Mouse (Mus musculus) G1E (cell line): ENCODE data around the gene Aloxe3. TPM values are rescaled to one million over a fixed set of nuclear protein-coding genes. Genes with fewer than 3 reads are reported as not detected.
A peak's percentile ranks its signal among the peaks of the same experiment; 100 is the strongest.

Experiments
- ATAC-seq: 2 replicates; pipeline ENCODE4 v1.8.0; 2016; ENCODE audit warnings: mild to moderate bottlenecking; ENCODE audit not compliant: insufficient number of reproducible peaks, poor library complexity, low FRiP score, severe bottlenecking; ENCODE audit errors: extremely low read depth
- DNase-seq: peaks from one replicate; pipeline ENCODE4 v3.0.0; 2012; ENCODE audit warnings: low spot score
- H3K27me3 ChIP-seq: 2 replicates; pipeline ENCODE4 v1.6.1; 2012; ENCODE audit warnings: mild to moderate bottlenecking, low read length, inconsistent platforms; ENCODE audit not compliant: insufficient read depth
- H3K36me3 ChIP-seq: replicated peaks from 2 replicates; pipeline ENCODE3; 2012; ENCODE audit warnings: mild to moderate bottlenecking, inconsistent platforms
- H3K4me1 ChIP-seq: 2 replicates; pipeline ENCODE4 v1.6.1; 2012; ENCODE audit warnings: low read depth, low read length, inconsistent platforms, mixed read lengths; ENCODE audit not compliant: insufficient read depth
- H3K4me3 ChIP-seq: 2 replicates; pipeline ENCODE4 v1.5.1; 2012; ENCODE audit warnings: low read depth, mild to moderate bottlenecking, inconsistent platforms, low read length, moderate library complexity, mixed read lengths
- H3K9me3 ChIP-seq: replicated peaks from 2 replicates; pipeline ENCODE4 v1.6.1; 2012; ENCODE audit warnings: inconsistent platforms
- CTCF ChIP-seq: IDR thresholded peaks from 2 replicates; pipeline ENCODE4 v1.5.1; 2012; ENCODE audit warnings: low read depth, low read length, inconsistent platforms, mixed read lengths
- GATA1 ChIP-seq: IDR thresholded peaks from 2 replicates; pipeline ENCODE4 v1.6.1; 2012; ENCODE audit warnings: borderline replicate concordance, low read length, inconsistent platforms, mixed read lengths
- GATA2 ChIP-seq: IDR thresholded peaks from 2 replicates; pipeline ENCODE4 v1.6.1; 2012; ENCODE audit warnings: low read depth, low read length, inconsistent platforms, borderline replicate concordance
- POLR2AphosphoS5 ChIP-seq: IDR thresholded peaks from 2 replicates; pipeline ENCODE4 v1.6.1; 2012; ENCODE audit warnings: low read depth, low read length, inconsistent platforms; ENCODE audit not compliant: insufficient replicate concordance
- TAL1 ChIP-seq: conservative IDR thresholded peaks from 2 replicates; pipeline ENCODE4 v1.6.1; 2012; ENCODE audit warnings: low read depth, low read length, inconsistent platforms, mixed read lengths
- polyA plus RNA-seq: library from polyadenylated mRNA; stranded (reverse); fragments of >175 nt; gene quantifications from 2 replicates; pipeline ENCODE4 v1.2.3, GENCODE M21; 2012
- total RNA-seq, 2 experiments: library from RNA; stranded (forward) in 1 of 2; stranded (reverse) in 1 of 2; fragments of 200-1000 nt in 1 of 2; fragments of >200 nt in 1 of 2; fragmentation: Nextera tagmentation in 1 of 2; gene quantifications; 2 replicates each; pipeline ENCODE4 v1.2.3; 2014 to 2017

Aloxe3 gene
- total and polyA plus RNA-seq, 3 experiments: 0.16 TPM; not detected in 2

DNA sequence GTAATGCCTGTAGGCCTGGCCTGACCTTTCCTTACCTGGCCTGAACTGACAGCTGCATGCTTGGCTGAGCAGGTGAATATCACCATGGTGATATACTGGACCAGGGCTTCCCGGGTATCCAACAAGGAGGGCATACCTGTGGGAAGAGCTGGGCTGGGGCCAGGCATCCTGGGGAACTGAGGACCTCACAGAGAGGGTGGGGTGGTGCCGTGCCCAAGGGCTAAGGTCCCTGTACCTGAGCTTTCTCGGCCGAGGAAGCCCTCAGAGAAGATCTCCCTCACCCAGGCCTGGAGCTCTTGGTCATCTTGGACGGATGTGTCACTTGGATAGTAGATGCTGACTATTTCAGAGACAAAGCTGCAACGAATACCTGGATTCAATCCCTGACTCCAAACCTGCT lies 60.2 kb downstream of the Aloxe3 start:
- H3K4me1 ChIP-seq: peaks cover 3% of the 10 kb centered on the region; the same call in 1 of the 2 replicates
- DNase-seq (no peak), ATAC-seq (no peak)
- H3K36me3 ChIP-seq: no peaks in the 10 kb centered on the region
- TF ChIP-seq GATA1 (no peak), GATA2 (no peak), POLR2AphosphoS5 (no peak), TAL1 (no peak), CTCF (no peak)
- no peaks in the 10 kb centered on the region for H3K9me3 ChIP-seq
- H3K27me3 ChIP-seq: peaks cover 34% of the 10 kb centered on the region; the same call in 1 of the 2 replicates
- H3K4me3 ChIP-seq: no peak overlapping the region

DNA sequence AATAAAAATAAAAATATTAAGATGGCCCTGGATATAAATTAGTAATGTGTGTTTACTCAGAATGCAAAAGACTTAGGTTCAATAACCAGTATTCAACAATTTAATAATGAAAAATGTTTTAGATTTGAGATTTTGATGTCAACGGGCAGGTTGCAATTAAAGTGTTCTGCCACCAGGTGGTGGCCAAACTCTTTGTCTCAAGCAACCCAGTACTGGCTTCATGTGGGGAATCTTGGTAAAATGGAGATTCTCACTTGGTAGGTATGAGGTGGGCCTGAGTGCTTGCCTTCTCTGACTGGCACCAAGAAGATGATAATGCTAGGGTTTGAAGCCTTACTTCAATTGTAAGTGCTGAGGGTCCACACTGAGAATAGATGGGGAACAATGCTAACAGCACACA lies 67.1 kb downstream of the Aloxe3 start:
- TF ChIP-seq POLR2AphosphoS5 (no peak), CTCF (peak; percentile 14; the same call in 1 of the 2 replicates), TAL1 (no peak)
- Histone ChIP-seq H3K36me3 (no peaks in the 10 kb centered on the region), H3K4me3 (no peak overlapping the region), H3K4me1 (peaks cover 3% of the 10 kb centered on the region; the same call in 1 of the 2 replicates), H3K27me3 (peaks cover 37% of the 10 kb centered on the region), H3K9me3 (no peaks in the 10 kb centered on the region)
- ATAC-seq: no peak
- peak; percentile 30 for DNase-seq

- Histone ChIP-seq H3K9me3 (no peaks in the 10 kb centered on the region), H3K36me3 (no peaks in the 10 kb centered on the region), H3K4me1 (no peaks in the 10 kb centered on the region; the same call in 1 of the 2 replicates), H3K4me3 (no peak overlapping the region), H3K27me3 (peaks cover 39% of the 10 kb centered on the region)
- ATAC-seq (no peak), DNase-seq (no peak)
- TF ChIP-seq CTCF (no peak), GATA2 (no peak), GATA1 (no peak), POLR2AphosphoS5 (no peak), TAL1 (no peak)
These were observed 71.1 kb downstream of the Aloxe3 start for GRCm38 (mm10) chr11:69196766-69197165.

DNA sequence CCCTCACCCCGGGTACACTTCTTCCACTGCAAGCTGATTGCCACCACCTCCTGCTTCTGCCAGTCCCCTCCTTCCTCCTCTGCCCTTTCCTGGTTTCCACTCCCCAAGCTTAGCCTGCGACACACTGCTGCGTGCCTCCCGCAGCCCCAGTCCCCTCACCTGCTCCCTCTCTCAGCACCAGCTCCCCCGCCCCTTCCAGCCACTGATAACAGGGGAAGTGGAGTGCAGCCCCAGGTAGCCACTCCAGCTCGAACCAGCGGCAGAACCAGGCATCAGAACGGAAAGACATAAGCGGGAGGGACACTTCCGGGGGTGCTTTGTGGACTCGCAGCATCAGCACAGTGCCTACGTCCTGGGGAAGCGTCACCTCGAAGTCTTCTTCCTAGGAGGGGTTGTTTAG lies 71.5 kb downstream of the Aloxe3 start:
- Histone ChIP-seq H3K9me3 (no peaks in the 10 kb centered on the region), H3K4me3 (no peak overlapping the region), H3K36me3 (no peaks in the 10 kb centered on the region), H3K4me1 (no peaks in the 10 kb centered on the region; the same call in 1 of the 2 replicates), H3K27me3 (peaks cover 42% of the 10 kb centered on the region)
- ATAC-seq (no peak), DNase-seq (no peak)
- TF ChIP-seq GATA1: no peak
- no peak for TF ChIP-seq CTCF
- no peak for TF ChIP-seq TAL1
- no peak for TF ChIP-seq GATA2
- TF ChIP-seq POLR2AphosphoS5: no peak

DNA sequence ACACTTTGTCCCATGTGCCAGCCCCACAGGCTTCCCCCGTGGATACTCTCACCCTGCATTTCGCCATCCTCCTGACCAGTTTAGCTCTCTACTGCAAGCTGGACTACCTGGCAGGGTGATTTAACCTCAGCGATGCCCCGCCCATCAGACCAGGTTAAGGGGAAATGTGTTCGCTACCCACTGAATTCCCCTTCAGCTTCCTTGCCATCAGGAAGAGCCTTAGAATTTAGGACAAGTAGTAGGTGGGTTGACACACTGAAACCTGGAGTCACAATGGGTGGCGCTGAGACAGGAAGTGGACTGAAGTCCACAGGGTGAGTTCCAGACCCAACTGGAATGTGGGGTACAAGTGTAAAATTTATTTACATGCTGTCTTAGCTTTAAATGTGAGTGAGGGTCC lies 72.0 kb downstream of the Aloxe3 start, which contains the start of gene Alox8:
Gene Alox8 (minus strand): TSS at position 101 of the 400 bp plus-strand sequence.
- Histone ChIP-seq H3K9me3 (no peaks in the 10 kb centered on the region), H3K4me1 (no peaks in the 10 kb centered on the region; the same call in 1 of the 2 replicates), H3K27me3 (peaks cover 48% of the 10 kb centered on the region), H3K4me3 (no peak within 1 kb of the TSS), H3K36me3 (no peaks in the 10 kb centered on the region)
- ATAC-seq (no peak), DNase-seq (no peak)
- no peak for TF ChIP-seq POLR2AphosphoS5
- TF ChIP-seq CTCF: no peak
- no peak for TF ChIP-seq GATA2
- no peak for TF ChIP-seq GATA1
- TF ChIP-seq TAL1: no peak

Other genes starting within 250 kb of the Aloxe3 start
Only the 20 nearest of the 23 such genes appear.
- gene Odf4, start 198.8 kb upstream of the Aloxe3 start, total RNA-seq (2014; fragmentation: Nextera tagmentation): not detected in 2 replicates
- not detected in 2 replicates for gene Odf4, start 198.8 kb upstream of the Aloxe3 start, total RNA-seq (2017)
- gene Odf4, start 198.8 kb upstream of the Aloxe3 start, polyA plus RNA-seq: not detected in 2 replicates
- gene Arhgef15, start 168.4 kb upstream of the Aloxe3 start, total RNA-seq (2014; fragmentation: Nextera tagmentation): not detected in 2 replicates
- 0.12 and 0.22 TPM in 2 replicates for gene Arhgef15, start 168.4 kb upstream of the Aloxe3 start, total RNA-seq (2017)
- gene Arhgef15, start 168.4 kb upstream of the Aloxe3 start, polyA plus RNA-seq: not detected in 2 replicates
- gene Slc25a35, start 157.8 kb upstream of the Aloxe3 start, total RNA-seq (2014; fragmentation: Nextera tagmentation): 5.2 and 5.8 TPM in 2 replicates
- gene Slc25a35, start 157.8 kb upstream of the Aloxe3 start, total RNA-seq (2017): 0.93 and 1.1 TPM in 2 replicates
- gene Slc25a35, start 157.8 kb upstream of the Aloxe3 start, polyA plus RNA-seq: 1.2 and 1.3 TPM in 2 replicates
- gene Rangrf, start 150.7 kb upstream of the Aloxe3 start, total RNA-seq (2014; fragmentation: Nextera tagmentation): 16.1 and 21.8 TPM in 2 replicates
- 16.2 and 18.4 TPM in 2 replicates for gene Rangrf, start 150.7 kb upstream of the Aloxe3 start, total RNA-seq (2017)
- 7.8 and 8.1 TPM in 2 replicates for gene Rangrf, start 150.7 kb upstream of the Aloxe3 start, polyA plus RNA-seq
- gene Pfas, start 117.4 kb upstream of the Aloxe3 start, total RNA-seq (2014; fragmentation: Nextera tagmentation): 83.4 and 107 TPM in 2 replicates
- 34.4 and 36.2 TPM in 2 replicates for gene Pfas, start 117.4 kb upstream of the Aloxe3 start, total RNA-seq (2017)
- gene Pfas, start 117.4 kb upstream of the Aloxe3 start, polyA plus RNA-seq: 41.3 and 62.8 TPM in 2 replicates
- 83.8 and 96.5 TPM in 2 replicates for gene Ctc1, start 110.0 kb upstream of the Aloxe3 start, total RNA-seq (2014; fragmentation: Nextera tagmentation)
- 15.2 and 19.9 TPM in 2 replicates for gene Ctc1, start 110.0 kb upstream of the Aloxe3 start, total RNA-seq (2017)
- gene Ctc1, start 110.0 kb upstream of the Aloxe3 start, polyA plus RNA-seq: 73.4 and 104 TPM in 2 replicates
- gene Aurkb, start 80.2 kb upstream of the Aloxe3 start, total RNA-seq (2014; fragmentation: Nextera tagmentation): 176 and 241 TPM in 2 replicates
- gene Aurkb, start 80.2 kb upstream of the Aloxe3 start, total RNA-seq (2017): 117 and 133 TPM in 2 replicates
- 296 TPM in 2 replicates for gene Aurkb, start 80.2 kb upstream of the Aloxe3 start, polyA plus RNA-seq
- gene Borcs6, start 66.2 kb upstream of the Aloxe3 start, total RNA-seq (2014; fragmentation: Nextera tagmentation): 5.3 and 6.4 TPM in 2 replicates
- gene Borcs6, start 66.2 kb upstream of the Aloxe3 start, total RNA-seq (2017): 6.1 and 8.2 TPM in 2 replicates
- 25.9 and 37.4 TPM in 2 replicates for gene Borcs6, start 66.2 kb upstream of the Aloxe3 start, polyA plus RNA-seq
- gene Tmem107, start 55.1 kb upstream of the Aloxe3 start, total RNA-seq (2014; fragmentation: Nextera tagmentation): 28.3 and 38.2 TPM in 2 replicates
- 17.2 and 34.2 TPM in 2 replicates for gene Tmem107, start 55.1 kb upstream of the Aloxe3 start, total RNA-seq (2017)
- 70.8 and 77.9 TPM in 2 replicates for gene Tmem107, start 55.1 kb upstream of the Aloxe3 start, polyA plus RNA-seq
- gene Vamp2, start 37.4 kb upstream of the Aloxe3 start, total RNA-seq (2014; fragmentation: Nextera tagmentation): 98.4 and 104 TPM in 2 replicates
- 4.4 and 5.8 TPM in 2 replicates for gene Vamp2, start 37.4 kb upstream of the Aloxe3 start, total RNA-seq (2017)
- gene Vamp2, start 37.4 kb upstream of the Aloxe3 start, polyA plus RNA-seq: 31.8 and 32.8 TPM in 2 replicates
- 55.2 and 55.5 TPM in 2 replicates for gene Per1, start 30.7 kb upstream of the Aloxe3 start, total RNA-seq (2014; fragmentation: Nextera tagmentation)
- 8.9 TPM in 2 replicates for gene Per1, start 30.7 kb upstream of the Aloxe3 start, total RNA-seq (2017)
- 40.6 TPM in 2 replicates for gene Per1, start 30.7 kb upstream of the Aloxe3 start, polyA plus RNA-seq
- gene Hes7, start 5.5 kb upstream of the Aloxe3 start, total RNA-seq (2014; fragmentation: Nextera tagmentation): 0.53 TPM in 1 of 2 replicates, not detected in the other
- gene Hes7, start 5.5 kb upstream of the Aloxe3 start, total RNA-seq (2017): 0.22 TPM in 1 of 2 replicates, not detected in the other
- 1.2 and 2.0 TPM in 2 replicates for gene Hes7, start 5.5 kb upstream of the Aloxe3 start, polyA plus RNA-seq
- gene 9130213A22Rik, start 3.3 kb upstream of the Aloxe3 start, total RNA-seq (2014; fragmentation: Nextera tagmentation): 1.4 TPM in 2 replicates
- 0.17 and 0.82 TPM in 2 replicates for gene 9130213A22Rik, start 3.3 kb upstream of the Aloxe3 start, total RNA-seq (2017)
- 0.10 and 0.25 TPM in 2 replicates for gene 9130213A22Rik, start 3.3 kb upstream of the Aloxe3 start, polyA plus RNA-seq
- not detected in 2 replicates for gene Alox12b, start 31.1 kb downstream of the Aloxe3 start, total RNA-seq (2014; fragmentation: Nextera tagmentation)
- gene Alox12b, start 31.1 kb downstream of the Aloxe3 start, total RNA-seq (2017): not detected in 2 replicates
- not detected in 2 replicates for gene Alox12b, start 31.1 kb downstream of the Aloxe3 start, polyA plus RNA-seq
- not detected in 2 replicates for gene Alox8, start 71.9 kb downstream of the Aloxe3 start, total RNA-seq (2014; fragmentation: Nextera tagmentation)
- 0.06 and 0.49 TPM in 2 replicates for gene Alox8, start 71.9 kb downstream of the Aloxe3 start, total RNA-seq (2017)
- not detected in 2 replicates for gene Alox8, start 71.9 kb downstream of the Aloxe3 start, polyA plus RNA-seq
- not detected in 2 replicates for gene Gucy2e, start 111.1 kb downstream of the Aloxe3 start, total RNA-seq (2014; fragmentation: Nextera tagmentation)
- 0.05 and 0.06 TPM in 2 replicates for gene Gucy2e, start 111.1 kb downstream of the Aloxe3 start, total RNA-seq (2017)
- not detected in 2 replicates for gene Gucy2e, start 111.1 kb downstream of the Aloxe3 start, polyA plus RNA-seq
- 30.3 and 42.0 TPM in 2 replicates for gene Cntrob, start 197.9 kb downstream of the Aloxe3 start, total RNA-seq (2014; fragmentation: Nextera tagmentation)
- 19.2 and 26.0 TPM in 2 replicates for gene Cntrob, start 197.9 kb downstream of the Aloxe3 start, total RNA-seq (2017)
- 30.8 and 35.4 TPM in 2 replicates for gene Cntrob, start 197.9 kb downstream of the Aloxe3 start, polyA plus RNA-seq
- gene Trappc1, start 198.1 kb downstream of the Aloxe3 start, total RNA-seq (2014; fragmentation: Nextera tagmentation): 138 and 139 TPM in 2 replicates
- gene Trappc1, start 198.1 kb downstream of the Aloxe3 start, total RNA-seq (2017): 116 and 127 TPM in 2 replicates
- gene Trappc1, start 198.1 kb downstream of the Aloxe3 start, polyA plus RNA-seq: 7.4 and 10.1 TPM in 2 replicates
- 0.58 and 1.2 TPM in 2 replicates for gene Kcnab3, start 200.4 kb downstream of the Aloxe3 start, total RNA-seq (2014; fragmentation: Nextera tagmentation)
- gene Kcnab3, start 200.4 kb downstream of the Aloxe3 start, total RNA-seq (2017): 0.60 and 0.64 TPM in 2 replicates
- gene Kcnab3, start 200.4 kb downstream of the Aloxe3 start, polyA plus RNA-seq: 0.27 and 0.33 TPM in 2 replicates
- not detected in 2 replicates for gene Rnf227, start 214.6 kb downstream of the Aloxe3 start, total RNA-seq (2014; fragmentation: Nextera tagmentation)
- 0.06 and 0.11 TPM in 2 replicates for gene Rnf227, start 214.6 kb downstream of the Aloxe3 start, total RNA-seq (2017)
- not detected in 2 replicates for gene Rnf227, start 214.6 kb downstream of the Aloxe3 start, polyA plus RNA-seq